Mouse (Mus musculus): ENCODE data around the gene H2bfm. TPM values are rescaled to one million over a fixed set of nuclear protein-coding genes. Genes with fewer than 3 reads are reported as not detected.
"Not testable (repeated sequence)": the region's sequence is repeated elsewhere in the genome, so short reads cannot be mapped to it uniquely, and the experiment has no call there.

The H2bfm gene
- total and polyA plus RNA-seq, 2 experiments from 2014 or later: not detected

DNA sequence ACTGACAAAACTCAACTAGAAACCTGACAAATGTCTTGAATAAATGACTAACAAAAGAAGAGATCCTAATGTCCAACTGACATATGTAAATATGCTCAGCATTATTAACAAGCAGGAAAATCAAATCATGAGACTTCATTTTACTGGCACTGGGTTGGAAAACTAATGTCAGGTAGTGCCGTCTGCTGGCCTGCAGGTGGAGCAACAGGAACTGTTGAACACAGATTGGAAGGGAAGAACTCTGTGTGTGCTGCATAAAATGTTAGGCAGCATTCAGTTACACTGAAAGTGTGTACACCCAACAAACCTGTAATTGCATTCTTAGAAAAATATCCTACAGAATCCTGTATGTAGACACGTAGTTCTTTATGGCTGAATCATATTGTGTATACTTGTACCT lies 32.6 kb downstream of the H2bfm start:
- Histone ChIP-seq H3K9me3 (replicated peaks; ENCODE audit: control insufficient read depth, low read length) (no peaks in the 10 kb centered on the region), H3K9ac (replicated peaks; ENCODE audit: low read depth, low read length) (no peak overlapping the region), H3K27me3 (ENCODE audit: control insufficient read depth, insufficient read depth, low read length) (no peaks in the 10 kb centered on the region), H3K4me1 (ENCODE audit: control insufficient read depth, insufficient read depth) (no peaks in the 10 kb centered on the region), H3K4me2 (ENCODE audit: low read depth, low read length) (no peak overlapping the region), H3K4me3 (ENCODE audit: low read depth, low read length) (no peak overlapping the region), H3K36me3 (replicated peaks; ENCODE audit: control insufficient read depth, insufficient read depth, low read length) (no peaks in the 10 kb centered on the region), H3K27ac (ENCODE audit: low read depth) (no peak overlapping the region)
- DNase-seq (ENCODE audit: low spot score) (no peak), ATAC-seq (ENCODE audit: insufficient read depth, low read depth) (no peak)
- peak; percentile 31; the same call in 1 of the 2 replicates for TF ChIP-seq CTCF (IDR thresholded peaks at IDR 0.05; ENCODE audit: low read depth)
- no peak for TF ChIP-seq EP300 (IDR thresholded peaks at IDR 0.05; ENCODE audit: low read depth)
- WGBS: 33% methylated on average over 2 of the region's 2 CpGs

DNA sequence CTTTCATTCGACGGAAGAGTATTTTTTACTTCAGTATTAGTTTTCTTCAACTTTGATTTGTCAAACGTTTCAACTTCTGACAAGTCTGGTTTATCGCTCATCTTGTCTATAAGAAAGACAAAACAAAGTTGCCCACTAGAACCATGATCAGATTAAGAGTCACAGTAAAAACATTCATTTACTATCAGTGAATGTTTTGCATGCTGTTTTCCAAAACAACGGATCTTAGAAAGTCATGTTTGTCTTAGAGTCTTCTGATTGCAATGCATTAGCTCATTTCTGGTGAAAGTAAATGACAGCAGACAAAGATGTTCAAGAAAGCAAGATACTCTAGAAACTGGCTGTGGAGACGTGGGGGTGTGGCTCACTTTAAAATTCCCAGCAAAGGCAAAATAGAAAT lies 48.3 kb downstream of the H2bfm start, which contains the start of gene Tmsb15b2:
Gene Tmsb15b2 (minus strand): TSS at position 101 of the 400 bp plus-strand sequence.
- not testable (repeated sequence) for H3K27ac ChIP-seq (ENCODE audit: low read depth); H3K4me1 ChIP-seq (ENCODE audit: control insufficient read depth, insufficient read depth); H3K27me3 ChIP-seq (ENCODE audit: control insufficient read depth, insufficient read depth, low read length); H3K9me3 ChIP-seq (replicated peaks; ENCODE audit: control insufficient read depth, low read length); H3K9ac ChIP-seq (replicated peaks; ENCODE audit: low read depth, low read length); ATAC-seq (ENCODE audit: insufficient read depth, low read depth); DNase-seq (ENCODE audit: low spot score); H3K36me3 ChIP-seq (replicated peaks; ENCODE audit: control insufficient read depth, insufficient read depth, low read length)
- Histone ChIP-seq H3K4me2 (ENCODE audit: low read depth, low read length) (peak within 1 kb of the TSS; percentile 57), H3K4me3 (ENCODE audit: low read depth, low read length) (peak within 1 kb of the TSS; percentile 34; the same call in 1 of the 2 replicates)
- WGBS: 73% methylated on average over 6 of the region's 6 CpGs

DNA sequence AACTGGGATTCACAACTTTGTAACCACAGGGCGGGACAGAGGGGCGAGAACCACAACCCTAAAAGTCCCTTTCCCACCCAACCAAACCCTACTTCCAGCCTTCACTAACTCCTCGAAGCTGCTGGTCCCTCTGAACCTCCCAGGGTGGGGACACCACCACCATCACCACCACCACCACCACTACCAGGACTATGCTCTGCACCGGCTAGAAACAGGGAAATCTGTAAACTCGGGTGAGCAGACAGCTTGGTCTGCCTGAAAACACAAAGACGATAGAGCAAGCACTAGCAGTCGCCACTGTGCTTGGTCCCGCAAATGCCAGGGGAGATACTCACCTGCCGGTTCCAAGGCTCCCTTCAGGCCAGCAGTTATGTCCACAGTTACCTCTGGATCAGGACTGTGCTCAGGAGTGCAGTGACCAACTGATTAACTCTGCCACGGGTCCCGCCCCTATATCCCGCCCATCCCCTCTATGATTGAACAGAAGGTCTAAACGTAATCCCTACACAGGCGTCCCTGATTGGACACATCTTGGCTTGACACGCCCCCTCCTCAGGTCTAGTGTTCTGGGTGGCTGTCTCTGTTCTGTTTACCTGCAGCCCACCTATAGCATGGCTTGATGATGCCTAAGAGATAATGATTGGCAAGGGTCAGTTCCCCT lies 49.4 kb downstream of the H2bfm start, which contains the start of the genes Tmsb15l and Tmsb15b1:
Gene Tmsb15l (minus strand): TSS at position 446 of the 661 bp plus-strand sequence.
Gene Tmsb15b1 (minus strand): TSS at position 451 of the 661 bp plus-strand sequence.
- peak within 1 kb of the TSS; percentile 34 for H3K4me3 ChIP-seq (ENCODE audit: low read depth, low read length)
- TF ChIP-seq EP300 (IDR thresholded peaks at IDR 0.05; ENCODE audit: low read depth): no peak
- no peak for TF ChIP-seq CTCF (IDR thresholded peaks at IDR 0.05; ENCODE audit: low read depth)
- H3K4me2 ChIP-seq (ENCODE audit: low read depth, low read length): peak within 1 kb of the TSS; percentile 57
- no peaks in the 10 kb centered on the region for H3K9me3 ChIP-seq (replicated peaks; ENCODE audit: control insufficient read depth, low read length)
- H3K27me3 ChIP-seq (ENCODE audit: control insufficient read depth, insufficient read depth, low read length): no peaks in the 10 kb centered on the region
- ATAC-seq (ENCODE audit: insufficient read depth, low read depth) (peak; percentile 98), DNase-seq (ENCODE audit: low spot score) (peak; percentile 25)
- H3K27ac ChIP-seq (ENCODE audit: low read depth): no peak within 1 kb of the TSS
- H3K4me1 ChIP-seq (ENCODE audit: control insufficient read depth, insufficient read depth): no peaks in the 10 kb centered on the region
- H3K36me3 ChIP-seq (replicated peaks; ENCODE audit: control insufficient read depth, insufficient read depth, low read length): no peaks in the 10 kb centered on the region
- WGBS: 23% methylated on average over 15 of the region's 15 CpGs
- no peak within 1 kb of the TSS for H3K9ac ChIP-seq (replicated peaks; ENCODE audit: low read depth, low read length)

Other genes with a start within 250 kb of the H2bfm start
- 4.9 and 7.3 TPM in 2 replicates for gene Tceal1, start 219.3 kb upstream of the H2bfm start, total RNA-seq (2014; rRNA removed; ENCODE audit: low replicate concordance)
- gene Tceal1, start 219.3 kb upstream of the H2bfm start, polyA plus RNA-seq (2015; fragmentation: Nextera tagmentation; extraction: Ambion mirVana): 13.4 and 13.9 TPM in 2 replicates
- 115 and 173 TPM in 2 replicates for gene Morf4l2, start 183.6 kb upstream of the H2bfm start, total RNA-seq (2014; rRNA removed; ENCODE audit: low replicate concordance)
- gene Morf4l2, start 183.6 kb upstream of the H2bfm start, polyA plus RNA-seq (2015; fragmentation: Nextera tagmentation; extraction: Ambion mirVana): 212 and 214 TPM in 2 replicates
- not detected in 2 replicates for gene Glra4, start 147.2 kb upstream of the H2bfm start, total RNA-seq (2014; rRNA removed; ENCODE audit: low replicate concordance)
- gene Glra4, start 147.2 kb upstream of the H2bfm start, polyA plus RNA-seq (2015; fragmentation: Nextera tagmentation; extraction: Ambion mirVana): not detected in 2 replicates
- 0.81 and 7.2 TPM in 2 replicates for gene Plp1, start 104.7 kb upstream of the H2bfm start, total RNA-seq (2014; rRNA removed; ENCODE audit: low replicate concordance)
- 1.9 and 2.1 TPM in 2 replicates for gene Plp1, start 104.7 kb upstream of the H2bfm start, polyA plus RNA-seq (2015; fragmentation: Nextera tagmentation; extraction: Ambion mirVana)
- gene Rab9b, start 58.6 kb upstream of the H2bfm start, total RNA-seq (2014; rRNA removed; ENCODE audit: low replicate concordance): not detected in 2 replicates
- 0.10 and 0.16 TPM in 2 replicates for gene Rab9b, start 58.6 kb upstream of the H2bfm start, polyA plus RNA-seq (2015; fragmentation: Nextera tagmentation; extraction: Ambion mirVana)
- not detected in 2 replicates for gene Tmsb15b2, start 48.2 kb downstream of the H2bfm start, total RNA-seq (2014; rRNA removed; ENCODE audit: low replicate concordance)
- 13.8 and 16.1 TPM in 2 replicates for gene Tmsb15b2, start 48.2 kb downstream of the H2bfm start, polyA plus RNA-seq (2015; fragmentation: Nextera tagmentation; extraction: Ambion mirVana)
- 1.7 TPM in 1 of 2 replicates, not detected in the other for gene Tmsb15l, start 49.5 kb downstream of the H2bfm start, total RNA-seq (2014; rRNA removed; ENCODE audit: low replicate concordance)
- 0.92 and 1.6 TPM in 2 replicates for gene Tmsb15l, start 49.5 kb downstream of the H2bfm start, polyA plus RNA-seq (2015; fragmentation: Nextera tagmentation; extraction: Ambion mirVana)
- 2.3 and 4.4 TPM in 2 replicates for gene Tmsb15b1, start 49.5 kb downstream of the H2bfm start, total RNA-seq (2014; rRNA removed; ENCODE audit: low replicate concordance)
- gene Tmsb15b1, start 49.5 kb downstream of the H2bfm start, polyA plus RNA-seq (2015; fragmentation: Nextera tagmentation; extraction: Ambion mirVana): 16.9 and 17.9 TPM in 2 replicates
- 0.85 TPM in 1 of 2 replicates, not detected in the other for gene Zcchc18, start 65.8 kb downstream of the H2bfm start, total RNA-seq (2014; rRNA removed; ENCODE audit: low replicate concordance)
- 0.40 and 0.41 TPM in 2 replicates for gene Zcchc18, start 65.8 kb downstream of the H2bfm start, polyA plus RNA-seq (2015; fragmentation: Nextera tagmentation; extraction: Ambion mirVana)
- gene Slc25a53, start 111.0 kb downstream of the H2bfm start, total RNA-seq (2014; rRNA removed; ENCODE audit: low replicate concordance): 2.3 and 4.5 TPM in 2 replicates
- gene Slc25a53, start 111.0 kb downstream of the H2bfm start, polyA plus RNA-seq (2015; fragmentation: Nextera tagmentation; extraction: Ambion mirVana): 3.4 and 3.6 TPM in 2 replicates
- gene Fam199x, start 122.3 kb downstream of the H2bfm start, total RNA-seq (2014; rRNA removed; ENCODE audit: low replicate concordance): 3.3 and 5.9 TPM in 2 replicates
- 2.2 and 2.4 TPM in 2 replicates for gene Fam199x, start 122.3 kb downstream of the H2bfm start, polyA plus RNA-seq (2015; fragmentation: Nextera tagmentation; extraction: Ambion mirVana)
- not detected in 2 replicates for gene Esx1, start 194.8 kb downstream of the H2bfm start, total RNA-seq (2014; rRNA removed; ENCODE audit: low replicate concordance)
- gene Esx1, start 194.8 kb downstream of the H2bfm start, polyA plus RNA-seq (2015; fragmentation: Nextera tagmentation; extraction: Ambion mirVana): not detected in 2 replicates